Mouse (Mus musculus) limb, embryonic 13.5 days (tissue): ENCODE data around the gene Vwa5b1. TPM values are rescaled to one million over a fixed set of nuclear protein-coding genes. Genes with fewer than 3 reads are reported as not detected.

Experiments used
- ATAC-seq: fragments of 200-750 bp; cut with Nextera tagmentation; 2 replicates; pipeline ENCODE4 v1.8.0; 2017; ENCODE audit warnings: low read depth, moderate number of reproducible peaks, moderate TSS enrichment; ENCODE audit not compliant: low FRiP score
- H3K27ac ChIP-seq: fragments of 300-500 bp; sonication (generic); 2 replicates; pipeline ENCODE4 v1.5.1; 2015; ENCODE audit warnings: inconsistent platforms, mild to moderate bottlenecking, moderate library complexity
- H3K27me3 ChIP-seq: fragments of 300-500 bp; sonication (generic); 2 replicates; pipeline ENCODE4 v1.6.1; 2015; ENCODE audit warnings: mild to moderate bottlenecking, inconsistent platforms
- H3K36me3 ChIP-seq: fragments of 300-500 bp; sonication (generic); 2 replicates; pipeline ENCODE4 v1.6.1; 2015; ENCODE audit warnings: inconsistent platforms, mild to moderate bottlenecking, moderate library complexity
- H3K4me1 ChIP-seq: fragments of 300-500 bp; sonication (generic); 2 replicates; pipeline ENCODE4 v1.6.1; 2015; ENCODE audit warnings: inconsistent platforms
- H3K4me2 ChIP-seq: fragments of 300-500 bp; sonication (generic); replicated peaks from 2 replicates; pipeline ENCODE4 v1.6.1; 2015; ENCODE audit warnings: inconsistent platforms, mild to moderate bottlenecking, moderate library complexity
- H3K4me3 ChIP-seq: fragments of 300-500 bp; sonication (generic); 2 replicates; pipeline ENCODE4 v1.5.1; 2015; ENCODE audit warnings: moderate library complexity, mild to moderate bottlenecking, inconsistent platforms
- H3K9ac ChIP-seq: fragments of 300-500 bp; sonication (generic); 2 replicates; pipeline ENCODE4 v1.6.1; 2015; ENCODE audit warnings: mild to moderate bottlenecking, inconsistent platforms
- H3K9me3 ChIP-seq: fragments of 300-500 bp; sonication (generic); 2 replicates; pipeline ENCODE4 v1.6.1; 2016; ENCODE audit warnings: inconsistent platforms
- WGBS: fragments of 180-500 bp; shearing (Covaris S2); methylation state at CpG from one replicate; pipeline ENCODE4 v1.1.7; 2015; 5-methylcytosine and 5-hydroxymethylcytosine counted together
- polyA plus RNA-seq: library from polyadenylated mRNA; unstranded; fragments of >200 nt; fragmentation: Nextera tagmentation; extraction: Ambion mirVana; gene quantifications from 2 replicates; pipeline ENCODE4 v1.2.1, GENCODE M21; 2015

The Vwa5b1 gene
- polyA plus RNA-seq, 1 experiment from 2014 or later: not detected

GRCm38 (mm10) chr4:138517153-138517789 lies 118.4 kb downstream of the Vwa5b1 start:
- Histone ChIP-seq H3K27me3 (peaks cover 19% of the 10 kb centered on the region), H3K4me1 (no peaks in the 10 kb centered on the region), H3K27ac (no peak overlapping the region), H3K9ac (no peak overlapping the region), H3K9me3 (no peaks in the 10 kb centered on the region), H3K36me3 (no peaks in the 10 kb centered on the region), H3K4me2 (no peak overlapping the region), H3K4me3 (no peak overlapping the region)
- 43% methylated on average over 9 of the region's 9 CpGs for WGBS
- no peak for ATAC-seq

GRCm38 (mm10) chr4:138516448-138516847 lies 119.2 kb downstream of the Vwa5b1 start:
- no peak for ATAC-seq
- Histone ChIP-seq H3K4me3 (no peak overlapping the region), H3K4me1 (no peaks in the 10 kb centered on the region), H3K9me3 (no peaks in the 10 kb centered on the region), H3K9ac (no peak overlapping the region), H3K36me3 (no peaks in the 10 kb centered on the region), H3K27me3 (peaks cover 19% of the 10 kb centered on the region), H3K27ac (no peak overlapping the region), H3K4me2 (no peak overlapping the region)
- 69% methylated on average over 3 of the region's 3 CpGs for WGBS

Other genes starting within 250 kb of the Vwa5b1 start
- gene Fam43b, start 239.4 kb downstream of the Vwa5b1 start, polyA plus RNA-seq: not detected in 2 replicates
- 18.4 and 18.9 TPM in 2 replicates for gene Mul1, start 201.2 kb downstream of the Vwa5b1 start, polyA plus RNA-seq
- gene Camk2n1, start 181.6 kb downstream of the Vwa5b1 start, polyA plus RNA-seq: 1.6 and 1.9 TPM in 2 replicates
- 0.19 and 0.33 TPM in 2 replicates for gene Pla2g2c, start 88.9 kb upstream of the Vwa5b1 start, polyA plus RNA-seq
- 0.57 and 0.84 TPM in 2 replicates for gene Ubxn10, start 101.3 kb upstream of the Vwa5b1 start, polyA plus RNA-seq
- gene Pla2g2f, start 121.7 kb upstream of the Vwa5b1 start, polyA plus RNA-seq: 0.74 and 1.0 TPM in 2 replicates
- gene Pla2g2d, start 139.9 kb upstream of the Vwa5b1 start, polyA plus RNA-seq: 0.13 and 0.14 TPM in 2 replicates
- gene Pla2g5, start 227.6 kb upstream of the Vwa5b1 start, polyA plus RNA-seq: 0.14 and 0.24 TPM in 2 replicates
- not detected in 2 replicates for gene Gm13030, start 238.1 kb upstream of the Vwa5b1 start, polyA plus RNA-seq
- gene Pla2g2e, start 242.1 kb upstream of the Vwa5b1 start, polyA plus RNA-seq: not detected in 2 replicates